Mouse (Mus musculus) heart, adult 9 months (tissue): Measurements from ENCODE around the gene Zfp62.
A peak's percentile ranks its signal among the peaks of the same experiment; 100 is the strongest.

Experiments
- DNase-seq, 2 experiments: peaks; one replicate each; pipeline ENCODE4 v3.0.0; 2022; ENCODE audit warnings: low spot score in 2 of 2

Gene Zfp62

DNA sequence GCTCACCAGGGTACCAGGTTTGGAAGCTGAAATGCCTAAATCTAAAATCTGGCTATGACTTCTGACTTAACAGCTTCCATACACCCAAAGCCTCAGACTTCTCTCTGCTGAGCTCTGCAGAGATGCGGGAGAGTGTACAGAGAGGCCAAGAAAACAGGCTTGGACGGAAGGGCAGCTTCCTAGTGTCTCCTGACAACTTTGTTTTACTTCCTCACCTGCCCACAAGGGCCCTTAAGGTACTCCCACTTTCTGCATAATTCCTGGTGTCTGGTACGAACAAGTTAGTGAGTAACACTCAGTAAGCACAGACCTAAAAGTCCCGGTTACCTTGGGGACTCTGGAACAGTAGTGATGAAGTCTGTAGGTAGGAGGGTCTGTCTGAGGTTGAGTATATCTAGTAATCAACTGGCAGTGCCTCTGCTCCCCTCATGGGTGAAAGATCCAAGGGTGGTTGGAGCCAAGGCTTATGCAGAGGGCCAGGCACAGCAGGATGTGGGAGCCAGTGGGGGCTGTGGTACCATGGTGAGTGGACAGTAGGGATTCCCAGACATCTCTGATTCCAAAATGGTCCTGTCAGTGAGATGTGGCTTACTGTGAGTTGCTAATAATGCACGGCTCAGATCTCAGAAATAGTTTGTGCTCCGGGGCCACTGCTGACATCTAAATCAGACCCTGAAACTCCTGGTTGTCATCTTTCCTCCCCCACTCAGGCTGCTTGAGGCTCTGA is 46.0 kb downstream of the Zfp62 start:
- DNase-seq: no peak

DNA sequence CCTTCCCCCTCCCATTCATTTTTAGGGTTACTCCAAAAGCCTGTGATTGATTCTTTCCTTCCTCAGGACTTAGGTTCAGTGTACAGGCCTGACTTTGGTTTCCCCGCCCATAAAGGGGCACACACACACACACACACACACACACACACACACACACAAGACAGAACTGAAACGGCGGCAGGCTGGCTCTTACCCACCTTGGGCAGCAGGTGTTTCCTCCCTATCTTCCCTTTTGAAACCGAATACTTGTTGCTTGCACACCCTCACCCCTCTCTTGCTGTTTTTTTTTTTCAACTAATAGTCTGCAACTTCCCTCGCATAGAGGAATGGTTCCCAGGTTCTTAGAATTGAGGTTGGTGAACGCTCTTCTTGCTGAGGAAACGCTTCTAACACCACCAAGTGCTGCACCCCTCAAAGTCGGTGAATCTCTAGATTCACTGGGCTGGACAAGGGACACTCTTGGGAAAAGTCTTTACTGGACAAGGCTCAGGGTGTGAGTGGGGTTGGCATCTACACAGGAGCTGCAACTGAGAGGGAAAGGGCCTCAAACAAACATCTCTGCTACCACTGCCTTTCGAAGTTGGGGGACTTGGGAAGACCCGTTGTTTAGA is 46.8 kb downstream of the Zfp62 start:
- DNase-seq: no peak

DNA sequence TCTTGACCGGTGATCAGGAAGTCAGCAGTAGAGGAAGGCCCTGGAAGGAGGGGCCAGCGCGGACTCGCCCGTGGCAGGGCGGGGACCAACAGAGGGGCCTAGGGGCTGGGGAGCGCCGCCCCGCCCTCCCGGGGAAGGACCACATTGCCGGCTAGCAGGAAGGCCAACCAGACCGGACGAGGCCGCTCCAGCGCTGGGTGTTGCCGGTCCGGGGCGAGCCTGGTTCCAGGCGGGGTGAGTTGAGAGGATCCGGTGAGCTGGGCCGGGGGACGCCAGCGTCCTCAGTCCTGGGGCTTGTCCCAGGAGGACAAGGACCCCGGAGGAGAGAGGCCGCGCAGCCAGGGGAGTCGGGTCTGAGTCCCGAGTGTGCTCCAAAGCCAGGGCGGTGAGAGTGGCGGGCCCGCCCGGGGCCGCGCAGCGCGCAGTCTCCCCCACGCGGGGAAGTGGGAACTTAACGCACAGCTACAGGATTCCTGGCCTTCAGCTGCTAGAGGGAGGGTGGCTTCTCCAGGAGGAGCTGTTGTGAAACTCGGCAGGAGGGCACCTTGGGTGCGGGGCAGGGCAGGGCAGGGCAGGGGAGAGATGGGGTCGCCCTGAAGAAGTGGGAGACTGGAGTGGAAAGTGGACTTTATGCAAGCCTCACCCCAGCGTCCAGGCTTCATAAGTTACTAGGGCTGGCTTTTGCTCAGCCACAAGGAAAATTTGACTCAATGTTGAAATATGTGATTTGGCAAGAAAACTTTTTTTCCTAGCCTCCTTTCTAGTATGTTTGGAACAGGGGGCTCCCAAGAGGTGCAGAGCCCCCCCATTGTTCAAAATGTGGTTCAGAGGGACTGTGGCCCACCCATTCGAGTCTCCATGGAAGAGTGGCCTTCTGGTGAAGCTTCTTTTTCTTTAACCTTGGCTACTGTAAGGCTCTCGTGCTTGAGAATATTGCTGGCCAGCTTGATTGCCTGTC is 47.6 kb downstream of the Zfp62 start:
- peak; percentile 94 to 97 for DNase-seq

DNA sequence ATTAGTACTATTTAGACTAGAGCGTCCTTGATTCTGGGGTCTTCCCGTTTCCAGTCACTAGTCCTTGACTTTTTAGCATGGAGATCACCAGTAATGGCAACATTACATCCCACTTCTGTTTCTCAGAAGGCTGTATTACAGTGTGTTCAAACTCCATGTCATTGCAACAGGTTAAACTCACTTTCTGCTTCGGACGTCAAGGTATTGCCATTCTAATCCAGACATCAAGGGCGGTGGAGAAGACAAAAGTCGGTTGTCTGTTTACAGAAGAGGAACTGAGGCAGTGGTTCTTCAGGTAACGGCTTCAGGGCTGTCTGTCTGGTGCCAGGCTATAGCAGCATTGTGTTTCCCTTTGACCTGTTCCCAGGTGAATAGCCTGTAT is 48.3 kb downstream of the Zfp62 start:
- no peak for DNase-seq

DNA sequence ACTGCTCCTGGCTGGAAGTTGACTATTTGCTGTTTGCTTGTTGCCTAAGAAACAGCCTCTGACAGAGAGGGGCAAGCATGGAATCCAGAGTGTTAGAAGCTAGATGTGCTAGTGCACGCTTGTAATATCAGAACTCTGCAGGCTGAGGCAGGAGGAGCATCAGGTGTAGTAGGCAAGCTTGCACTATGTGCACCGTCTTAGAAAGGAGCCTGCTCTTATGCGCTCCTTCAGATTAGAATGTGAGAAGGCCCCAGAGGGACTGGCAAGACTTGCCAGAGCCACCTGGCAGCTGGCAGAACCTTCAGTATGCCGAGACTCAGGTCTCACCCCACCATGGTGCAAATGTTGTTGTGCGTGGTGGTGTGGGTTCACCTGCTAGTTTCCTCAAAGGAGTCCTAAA is 49.0 kb downstream of the Zfp62 start:
- no peak for DNase-seq

DNA sequence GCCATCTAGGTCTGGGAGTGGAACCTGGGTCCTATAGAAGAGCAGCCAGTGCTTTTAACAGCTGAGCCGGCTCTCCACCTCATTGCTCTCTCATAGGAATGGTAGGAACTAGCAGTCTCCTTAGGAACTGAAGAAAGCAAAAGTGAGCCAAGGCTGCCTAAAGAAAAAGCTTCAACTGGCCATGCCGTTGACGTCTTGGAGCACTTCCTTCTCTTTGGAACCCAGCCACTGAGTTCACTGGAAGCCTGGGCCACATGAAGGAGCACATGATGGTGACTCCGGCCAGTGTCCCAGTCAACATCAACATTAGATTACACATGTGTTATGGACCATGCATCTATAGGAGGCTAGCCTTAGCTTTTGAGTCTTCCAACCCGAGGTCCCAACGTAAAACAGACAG is 49.9 kb downstream of the Zfp62 start:
- no peak for DNase-seq

DNA sequence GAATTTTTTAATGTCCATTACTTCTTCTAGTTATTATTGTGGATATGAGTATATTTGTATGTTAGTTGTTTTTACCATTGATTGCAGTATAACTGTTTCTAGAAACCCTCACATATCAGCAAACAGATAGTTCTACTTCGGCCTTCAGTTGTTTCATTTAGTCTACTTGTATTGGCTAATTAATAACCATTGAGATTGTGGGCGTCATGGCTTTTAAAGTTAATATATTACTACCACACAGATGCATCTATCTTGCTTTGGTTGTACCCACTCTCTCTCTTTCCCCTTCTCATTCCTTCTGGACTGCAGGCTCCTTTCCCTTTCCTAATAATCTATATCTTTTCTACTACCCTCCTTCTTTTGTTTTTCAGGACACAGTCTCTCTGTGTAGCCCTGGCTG is 56.2 kb downstream of the Zfp62 start:
- no peak for DNase-seq

DNA sequence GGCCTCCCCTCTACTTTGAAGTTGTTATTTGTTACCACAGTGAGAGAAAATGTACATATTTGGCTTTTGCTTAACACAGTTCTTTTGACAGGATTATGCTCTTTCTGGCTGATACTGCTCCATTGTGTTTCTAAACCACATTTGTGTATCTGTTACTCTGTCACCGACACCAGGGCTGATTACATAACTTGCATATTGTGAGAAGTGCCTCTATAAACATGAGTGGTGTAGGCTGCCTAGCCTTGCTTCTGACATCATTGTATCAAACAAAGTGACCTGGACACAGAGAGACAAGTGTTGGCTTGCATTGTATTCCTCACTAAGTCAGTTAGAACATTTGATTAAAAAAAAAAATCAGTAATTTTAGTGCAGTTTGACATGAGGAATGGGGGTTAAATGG is 56.7 kb downstream of the Zfp62 start:
- DNase-seq: no peak

GRCm38 (mm10) chr11:49260598-49261312 is 57.7 kb downstream of the Zfp62 start:
- peak in 1 of 2 experiments; percentile 71 for DNase-seq

GRCm38 (mm10) chr11:49261313-49261855 is 58.3 kb downstream of the Zfp62 start:
- DNase-seq: no peak

- no peak for DNase-seq
These were observed 59.2 kb downstream of the Zfp62 start for GRCm38 (mm10) chr11:49262286-49262685.

- DNase-seq: no peak
These were observed 60.1 kb downstream of the Zfp62 start for GRCm38 (mm10) chr11:49263149-49263548.

DNA sequence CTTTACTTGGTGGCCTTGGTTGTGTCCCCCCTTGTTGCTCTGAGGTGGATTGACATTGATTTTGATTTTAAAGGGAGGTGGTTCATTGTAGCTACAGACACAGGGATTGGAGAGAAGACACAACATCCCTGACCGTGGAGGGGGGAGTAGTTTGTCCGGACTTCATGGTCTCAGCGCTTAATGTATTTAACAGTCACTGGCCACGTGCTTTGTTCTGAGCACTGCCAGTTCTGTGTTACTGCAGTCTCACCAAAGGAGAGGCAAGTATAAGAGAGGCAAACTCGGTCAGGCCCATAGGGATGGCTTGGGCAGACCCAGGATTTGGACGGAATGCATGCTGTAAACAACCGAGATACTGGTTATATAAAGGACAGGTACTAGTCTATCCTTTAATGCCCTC is 61.0 kb downstream of the Zfp62 start:
- DNase-seq: no peak

- DNase-seq: no peak
These were observed 61.5 kb downstream of the Zfp62 start for GRCm38 (mm10) chr11:49264622-49265021.

DNA sequence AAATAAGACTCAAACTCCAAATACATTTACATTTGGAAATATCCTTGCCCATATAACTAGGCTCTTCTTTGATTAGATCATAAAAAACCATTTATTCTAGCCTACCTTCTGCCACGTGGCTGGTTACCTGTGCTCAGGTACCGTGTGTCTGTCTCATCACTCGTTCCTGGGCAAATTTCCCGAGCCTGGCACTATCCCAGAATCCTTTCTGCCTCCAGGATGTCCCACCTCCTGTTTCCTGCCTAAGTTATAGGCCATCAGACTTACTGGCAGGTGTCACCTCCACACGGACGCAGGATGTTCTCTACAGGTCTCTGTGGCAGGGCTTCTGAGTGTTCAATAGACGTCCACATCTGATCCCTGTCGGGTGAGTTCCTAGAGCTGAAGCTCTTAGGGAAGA is 62.0 kb downstream of the Zfp62 start:
- no peak for DNase-seq

- no peak for DNase-seq
These were observed 63.6 kb downstream of the Zfp62 start for GRCm38 (mm10) chr11:49266671-49267070.

DNA sequence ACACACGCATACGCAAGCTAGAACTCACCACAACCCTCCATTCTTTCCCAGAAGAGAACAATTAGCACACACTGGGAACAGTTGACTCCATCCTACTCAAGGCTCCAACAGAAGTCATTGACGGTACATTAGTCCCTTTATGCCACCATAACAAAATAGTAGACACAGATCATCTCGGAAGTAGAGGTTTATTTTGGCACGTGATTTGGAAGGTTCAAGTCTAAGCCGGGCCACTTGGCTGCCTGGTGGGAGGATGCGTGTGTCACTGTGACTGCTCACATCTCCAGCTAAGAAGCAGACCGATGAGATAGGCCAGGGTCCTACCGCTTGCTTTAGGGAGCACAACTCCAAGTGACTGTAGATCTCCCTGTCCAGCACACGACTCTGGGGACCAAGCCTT is 64.2 kb downstream of the Zfp62 start:
- no peak for DNase-seq

DNA sequence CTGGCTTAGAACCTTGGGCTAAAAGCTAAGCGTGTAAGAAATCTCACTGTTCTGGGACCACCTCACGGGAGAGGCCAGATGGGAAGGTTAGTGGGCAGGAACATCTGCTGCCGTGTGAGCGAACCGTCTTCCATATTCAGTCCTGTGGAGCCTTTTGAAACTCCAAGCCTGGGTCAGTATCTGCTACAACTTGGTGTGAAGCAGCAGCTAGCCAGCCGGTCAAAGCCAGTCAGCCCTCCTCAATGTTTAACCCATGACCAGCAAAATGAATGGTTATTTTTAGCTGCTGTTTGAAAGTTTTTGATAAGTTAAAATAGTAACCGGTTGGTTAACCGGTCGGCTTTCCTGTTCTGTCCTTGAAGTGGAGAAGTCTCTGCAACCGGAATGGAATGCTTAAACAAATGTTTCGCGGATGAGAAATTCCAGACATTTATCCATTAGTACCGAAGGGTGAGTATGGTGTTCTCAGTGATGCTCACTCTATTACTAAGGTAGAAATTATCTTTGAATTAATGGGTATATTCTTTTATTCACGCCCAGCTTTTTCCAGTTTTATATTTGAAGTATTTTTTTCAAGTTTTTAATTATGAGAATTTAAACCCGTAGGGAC is 65.0 kb downstream of the Zfp62 start:
- no peak for DNase-seq
